Comparison of ENCODE assay signal across 8 mouse cellular contexts in the genomic region with DNA sequence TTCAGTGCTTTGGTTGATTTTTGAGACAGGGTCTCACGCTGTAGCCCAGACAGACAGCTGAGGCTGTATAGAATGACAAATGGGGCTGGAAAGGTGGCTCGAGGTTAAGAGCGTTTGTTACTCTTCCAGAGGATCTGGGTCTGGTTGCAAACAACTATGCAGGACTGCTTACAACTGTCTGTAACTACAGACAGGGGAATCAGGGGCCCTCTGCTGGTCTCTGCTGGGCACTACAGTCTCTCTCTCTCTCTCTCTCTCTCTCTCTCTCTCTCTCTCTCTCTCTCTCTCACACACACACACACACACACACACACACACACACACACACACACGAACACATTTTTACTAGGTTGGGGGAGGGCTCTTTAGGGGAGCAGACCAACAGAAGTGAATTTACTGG. TPM values are rescaled to one million over a fixed set of nuclear protein-coding genes. Genes with fewer than 3 reads are reported as not detected.
A peak's percentile ranks its signal among the peaks of the same experiment; 100 is the strongest.
DNase-seq lines count a peak whose midpoint lies in the region; ATAC-seq and TF ChIP-seq lines count a peak whose summit lies in the region.

No protein-coding gene starts in this region.

- no peak overlapping the region for H3K27ac ChIP-seq in forebrain, embryonic 11.5 days (ENCODE audit: low read depth, low read length)
- H3K27ac ChIP-seq in forebrain, embryonic 12.5 days, result no peak overlapping the region
- H3K27ac ChIP-seq in midbrain, embryonic 10.5 days (replicated peaks), result 0 out of 2 replicates have a peak overlapping the region, but pooled peaks have one; percentile 6
- no peak overlapping the region for H3K27ac ChIP-seq in midbrain, embryonic 15.5 days

- H3K9ac ChIP-seq in forebrain, embryonic 11.5 days (ENCODE audit: low read length), result no peak overlapping the region
- H3K9ac ChIP-seq in forebrain, embryonic 12.5 days, result no peak overlapping the region
- no peak overlapping the region for H3K9ac ChIP-seq in midbrain, embryonic 15.5 days

- H3K4me1 ChIP-seq in forebrain, embryonic 11.5 days (replicated peaks; ENCODE audit: control insufficient read depth, insufficient read depth, low read length), result peaks cover 9% of the 10 kb centered on the region; the same call in 1 of the 2 replicates
- peaks cover 23% of the 10 kb centered on the region for H3K4me1 ChIP-seq in forebrain, embryonic 12.5 days
- peaks cover 33% of the 10 kb centered on the region for H3K4me1 ChIP-seq in midbrain, embryonic 10.5 days
- H3K4me1 ChIP-seq in midbrain, embryonic 15.5 days, result peaks cover 22% of the 10 kb centered on the region

- peaks cover 3% of the 10 kb centered on the region; the same call in 1 of the 2 replicates for H3K27me3 ChIP-seq in forebrain, embryonic 11.5 days (ENCODE audit: control insufficient read depth, insufficient read depth, low read length)
- peaks cover 18% of the 10 kb centered on the region; the same call in 1 of the 2 replicates for H3K27me3 ChIP-seq in forebrain, embryonic 12.5 days
- H3K27me3 ChIP-seq in midbrain, embryonic 10.5 days (ENCODE audit: low read depth, poor library complexity, severe bottlenecking), result peaks cover 12% of the 10 kb centered on the region; the same call in 1 of the 2 replicates
- no peaks in the 10 kb centered on the region for H3K27me3 ChIP-seq in midbrain, embryonic 15.5 days (replicated peaks)

- no peak overlapping the region for H3K4me2 ChIP-seq in forebrain, embryonic 11.5 days (ENCODE audit: low read depth, low read length, severe bottlenecking)
- H3K4me2 ChIP-seq in forebrain, embryonic 12.5 days, result no peak overlapping the region
- no peak overlapping the region for H3K4me2 ChIP-seq in midbrain, embryonic 15.5 days

- 4% methylated on average over 4 of the region's 4 CpGs for WGBS in forebrain, embryonic 11.5 days
- WGBS in forebrain, embryonic 12.5 days, result 4% methylated on average over 4 of the region's 4 CpGs
- 6% methylated on average over 4 of the region's 4 CpGs for WGBS in midbrain, embryonic 10.5 days
- 3% methylated on average over 4 of the region's 4 CpGs for WGBS in midbrain, embryonic 15.5 days

- no peaks in the 10 kb centered on the region; the same call in 1 of the 2 replicates for H3K36me3 ChIP-seq in forebrain, embryonic 11.5 days (ENCODE audit: control insufficient read depth, insufficient read depth, low read length)
- H3K36me3 ChIP-seq in forebrain, embryonic 12.5 days (replicated peaks), result peaks cover 17% of the 10 kb centered on the region
- peaks cover 26% of the 10 kb centered on the region for H3K36me3 ChIP-seq in midbrain, embryonic 10.5 days
- peaks cover 16% of the 10 kb centered on the region; the same call in 1 of the 2 replicates for H3K36me3 ChIP-seq in midbrain, embryonic 15.5 days (replicated peaks)

- DNase-seq in forebrain, embryonic 11.5 days (ENCODE audit: low spot score), result peak; percentile 78
- peak; percentile 62 for DNase-seq in midbrain, embryonic 10.5 days (ENCODE audit: low spot score)
- DNase-seq in brain, embryonic 14.5 days (ENCODE audit: low read depth), result peak; percentile 78
- DNase-seq in hindlimb bud, embryonic 11.5 days (ENCODE audit: extremely low spot score, low read depth, low spot score), result peak; percentile 30
- peak; percentile 58 for DNase-seq in lung, postnatal 14 days
- DNase-seq in spleen, postnatal 14 days (ENCODE audit: low spot score in 2 of 2), result peak; percentile 12 to 49

- no peak overlapping the region for H3K4me3 ChIP-seq in forebrain, embryonic 11.5 days (ENCODE audit: low read depth, low read length)
- no peak overlapping the region for H3K4me3 ChIP-seq in forebrain, embryonic 12.5 days (replicated peaks)
- H3K4me3 ChIP-seq in midbrain, embryonic 10.5 days, result no peak overlapping the region
- no peak overlapping the region for H3K4me3 ChIP-seq in midbrain, embryonic 15.5 days

- no peak for ATAC-seq in forebrain, embryonic 11.5 days (replicated peaks; ENCODE audit: low FRiP score)
- ATAC-seq in forebrain, embryonic 12.5 days (ENCODE audit: low FRiP score), result no peak
- no peak for ATAC-seq in midbrain, embryonic 15.5 days (replicated peaks)

- TF ChIP-seq CTCF in brain, embryonic 14.5 days (IDR thresholded peaks at IDR 0.05; ENCODE audit: borderline replicate concordance, extremely low read depth, insufficient read depth, insufficient read length), result peak; percentile 64; the same call in 1 of the 2 replicates

- TF ChIP-seq POLR2A in brain, embryonic 14.5 days (IDR thresholded peaks at IDR 0.05; ENCODE audit: borderline replicate concordance, extremely low read depth, insufficient read depth, insufficient read length, poor library complexity, severe bottlenecking), result no peak

- H3K9me3 ChIP-seq in forebrain, embryonic 11.5 days (ENCODE audit: control insufficient read depth, low read length), result no peaks in the 10 kb centered on the region
- H3K9me3 ChIP-seq in forebrain, embryonic 12.5 days, result no peaks in the 10 kb centered on the region
- H3K9me3 ChIP-seq in midbrain, embryonic 10.5 days (replicated peaks), result no peaks in the 10 kb centered on the region
- H3K9me3 ChIP-seq in midbrain, embryonic 15.5 days, result no peaks in the 10 kb centered on the region

RNA-seq across cellular contexts. Expression of a gene that starts 1.4 kb away (rescaled TPM):
- polyA plus RNA-seq in forebrain, embryonic 11.5 days (2014; fragmentation: Nextera tagmentation; extraction: Ambion mirVana), result 10.3 and 10.6 TPM in 2 replicates
- 8.1 and 8.7 TPM in 2 replicates for polyA plus RNA-seq in forebrain, embryonic 12.5 days (2016; fragmentation: Nextera tagmentation; extraction: Ambion mirVana)
- polyA plus RNA-seq in midbrain, embryonic 10.5 days (2016; fragmentation: Nextera tagmentation; extraction: Ambion mirVana), result 11.0 and 11.6 TPM in 2 replicates
- 5.1 and 5.4 TPM in 2 replicates for polyA plus RNA-seq in midbrain, embryonic 15.5 days (2015; fragmentation: Nextera tagmentation; extraction: Ambion mirVana)
- 5.9 and 7.1 TPM in 2 replicates for polyA plus RNA-seq in brain, embryonic 14.5 days (2012; rRNA removed)

RNA-seq across cellular contexts. Expression of a gene that starts 30.1 kb away (rescaled TPM):
- polyA plus RNA-seq in forebrain, embryonic 11.5 days (2014; fragmentation: Nextera tagmentation; extraction: Ambion mirVana), result 53.0 and 58.3 TPM in 2 replicates
- polyA plus RNA-seq in forebrain, embryonic 12.5 days (2016; fragmentation: Nextera tagmentation; extraction: Ambion mirVana), result 49.1 and 55.2 TPM in 2 replicates
- polyA plus RNA-seq in midbrain, embryonic 10.5 days (2016; fragmentation: Nextera tagmentation; extraction: Ambion mirVana), result 39.6 and 44.0 TPM in 2 replicates
- polyA plus RNA-seq in midbrain, embryonic 15.5 days (2015; fragmentation: Nextera tagmentation; extraction: Ambion mirVana), result 25.7 and 30.0 TPM in 2 replicates
- 54.5 and 57.9 TPM in 2 replicates for polyA plus RNA-seq in brain, embryonic 14.5 days (2012; rRNA removed)
